Mouse (Mus musculus) lung, postnatal 14 days (tissue): ENCODE data around the gene Tril.
A peak's percentile ranks its signal among the peaks of the same experiment; 100 is the strongest.

Experiments
- DNase-seq: peaks from one replicate; pipeline ENCODE4 v3.0.0; 2021

Gene Tril

DNA sequence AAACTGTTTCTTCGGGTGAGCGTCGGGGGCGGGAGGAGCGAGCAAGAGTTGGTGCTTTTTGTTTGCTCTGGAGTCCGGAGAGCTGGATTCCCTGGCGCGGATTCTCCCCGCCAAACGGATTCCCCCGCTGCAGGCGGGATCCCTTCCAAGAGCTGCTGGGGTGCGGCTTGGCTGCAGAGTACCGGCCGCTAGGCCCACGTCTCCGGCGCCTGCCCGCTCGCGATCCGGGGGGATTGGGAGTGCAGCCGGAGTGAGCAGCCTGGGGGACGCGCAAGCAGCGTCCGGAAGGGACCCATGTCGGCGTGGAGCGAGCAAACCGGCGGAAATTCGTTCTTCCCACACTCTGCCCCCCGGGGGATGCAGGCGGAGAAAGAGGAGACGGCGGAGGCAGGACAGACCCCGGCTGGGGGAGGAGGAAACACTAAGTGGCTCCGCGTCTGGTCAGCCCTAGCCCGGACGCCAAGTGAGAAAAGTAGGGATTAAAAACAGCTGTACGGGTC lies at the start of gene Tril:
TSS of gene Tril (minus strand) at position 345 of the 500 bp plus-strand sequence.
- peak; percentile 81 for DNase-seq

DNA sequence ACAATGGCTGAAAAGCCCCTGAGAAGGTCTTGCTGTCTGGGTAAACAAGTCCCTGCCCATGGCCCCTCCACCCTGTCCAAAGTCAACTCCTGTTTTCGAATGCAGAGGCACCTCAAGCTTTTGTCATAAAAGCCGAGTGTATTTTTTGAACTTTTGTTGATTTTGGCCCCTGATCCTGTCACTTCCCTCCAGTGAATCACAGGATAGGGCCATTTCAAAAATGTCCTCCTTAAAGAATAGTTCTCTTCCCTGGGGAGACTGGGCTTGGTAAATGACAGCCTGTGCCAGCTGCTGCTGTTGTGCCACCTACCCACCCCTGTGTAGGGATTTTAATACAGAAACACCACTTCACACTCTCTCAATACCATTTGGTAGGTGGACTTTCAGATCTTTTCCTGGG lies 42.4 kb upstream of the Tril start:
- DNase-seq: no peak

DNA sequence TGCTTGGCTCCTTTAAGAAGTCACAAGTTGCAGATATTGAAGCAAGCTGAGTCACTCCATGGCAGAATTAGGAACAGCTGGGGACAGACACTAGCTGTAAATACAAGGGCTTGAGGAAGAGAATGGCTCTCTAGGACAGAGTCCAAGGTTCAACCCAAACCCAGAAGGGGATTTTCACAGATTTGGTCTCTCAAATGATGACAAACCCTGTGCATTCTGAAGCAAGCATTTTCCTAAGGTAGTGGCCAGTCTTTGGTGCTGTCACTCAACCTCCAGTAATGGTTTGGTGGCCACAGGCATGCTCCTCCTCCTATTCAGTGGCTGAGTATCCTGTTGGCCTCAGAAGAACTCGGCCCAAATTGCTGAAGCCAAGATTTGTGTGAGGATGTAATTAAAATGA lies 38.5 kb upstream of the Tril start:
- DNase-seq: no peak

DNA sequence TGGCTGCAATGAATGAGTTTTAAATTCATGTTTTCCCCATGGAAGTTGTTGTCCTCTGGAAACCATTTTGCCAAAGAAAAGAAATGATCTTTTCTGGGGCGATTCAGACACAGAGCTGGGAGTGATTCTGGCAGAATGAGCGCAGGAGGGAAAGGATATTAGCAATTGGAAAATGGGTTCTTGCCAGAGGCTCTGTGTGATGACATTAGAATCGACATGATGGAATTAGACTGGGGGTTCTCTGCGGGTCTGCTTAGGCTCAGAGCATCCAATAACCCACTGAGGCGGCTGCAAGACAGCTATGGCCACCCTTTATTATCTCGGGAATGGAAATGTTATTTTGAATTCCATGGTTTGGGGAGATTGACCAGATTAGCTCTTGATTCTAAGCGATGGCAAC lies 37.2 kb upstream of the Tril start:
- DNase-seq: no peak

DNA sequence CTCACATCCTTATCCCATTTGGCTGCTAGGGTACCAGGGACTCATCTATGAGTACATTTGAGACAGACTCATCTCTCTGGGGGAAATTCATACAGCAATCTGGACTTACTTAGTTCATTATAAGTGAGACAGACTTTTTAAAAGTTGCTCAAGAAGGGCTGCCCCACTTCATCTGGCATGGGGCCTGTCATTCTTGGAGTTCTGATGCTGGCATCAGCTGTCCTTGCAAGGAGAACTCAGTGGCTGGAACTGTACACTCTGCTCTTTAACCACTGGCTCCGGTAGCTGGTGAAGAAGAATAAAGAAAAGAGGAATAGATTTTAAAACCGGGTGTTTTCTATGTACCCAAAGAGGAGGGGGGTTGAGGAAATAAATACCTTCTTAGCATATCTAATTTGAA lies 36.1 kb upstream of the Tril start:
- peak; percentile 33 for DNase-seq

DNA sequence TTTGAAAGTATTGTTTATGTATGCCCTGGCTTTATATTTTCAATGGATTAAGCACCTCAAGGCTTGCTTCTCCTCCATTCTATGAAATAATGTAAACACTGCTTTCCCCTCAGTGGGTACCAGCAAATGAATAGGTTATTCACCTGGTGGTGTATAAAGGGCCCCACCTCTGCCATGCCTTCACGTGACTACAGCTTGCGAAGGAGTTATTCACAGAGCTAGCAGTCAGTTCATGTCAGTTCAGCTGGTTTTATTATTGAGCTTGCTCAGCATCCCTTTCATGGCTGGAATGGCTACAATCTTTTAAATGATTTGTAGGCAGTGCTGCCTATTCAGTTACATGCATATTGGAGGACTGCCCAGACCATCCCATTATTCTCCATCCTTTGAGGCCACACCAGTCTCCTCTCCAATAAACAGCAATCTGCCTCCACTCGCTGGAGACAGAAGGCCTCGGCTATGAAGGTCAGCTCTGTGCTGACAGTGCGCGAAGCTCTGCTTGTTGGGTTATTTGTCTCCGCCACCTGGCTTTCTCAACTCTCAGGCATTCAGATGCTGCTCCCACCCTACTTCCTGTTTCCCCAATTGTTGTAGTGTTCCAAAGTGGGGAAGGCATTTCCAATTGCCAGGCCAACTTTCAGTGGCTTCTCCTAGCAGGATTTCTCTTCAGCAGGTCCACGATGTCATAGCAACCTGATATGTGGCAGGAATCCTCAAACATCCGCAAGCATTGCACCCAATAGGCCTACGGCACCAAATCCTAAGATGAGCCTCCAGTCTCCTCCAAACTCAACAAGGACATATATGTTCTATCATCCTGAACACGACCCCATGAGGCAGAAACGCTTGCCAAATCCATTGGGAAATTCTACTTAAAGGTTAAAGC lies 34.6 kb upstream of the Tril start:
- no peak for DNase-seq

DNA sequence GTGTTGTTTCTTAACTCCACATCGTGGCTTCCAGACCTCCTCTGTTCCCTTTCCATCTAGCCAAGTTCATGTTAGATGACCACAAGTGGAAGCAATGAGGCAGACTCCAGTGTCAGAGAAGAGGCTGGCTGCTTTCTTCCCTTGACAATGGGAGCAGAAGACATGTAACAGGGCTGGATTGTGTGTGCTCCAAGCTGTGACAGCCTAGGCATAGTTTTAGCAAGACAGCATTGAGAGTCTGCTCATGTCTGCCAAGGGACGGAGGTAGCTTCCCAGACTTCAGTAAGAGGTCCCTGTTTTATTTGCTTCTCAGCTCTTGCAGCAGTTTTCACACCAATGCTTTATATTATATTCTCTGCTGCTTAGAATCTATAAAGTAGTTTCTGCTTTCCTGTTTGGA lies 33.6 kb upstream of the Tril start:
- no peak for DNase-seq

DNA sequence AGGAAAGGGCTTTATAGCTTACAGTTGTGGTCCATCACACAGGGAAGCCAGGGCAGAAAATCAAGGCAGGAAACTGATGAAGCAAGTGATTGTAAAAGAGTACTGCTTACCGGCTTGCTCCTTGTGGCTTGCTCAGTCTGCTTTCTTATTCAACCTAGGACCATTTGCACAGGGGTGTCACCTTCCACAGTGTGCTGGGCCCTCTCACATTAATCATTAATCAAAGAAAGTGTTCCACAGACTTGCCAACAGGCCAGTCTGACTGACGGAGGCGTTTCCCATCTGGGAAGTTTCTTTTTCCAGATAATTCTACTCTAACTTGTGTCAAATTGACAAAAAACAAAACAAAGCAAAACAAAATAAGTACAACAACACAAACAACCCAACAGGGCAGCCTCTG lies 32.9 kb upstream of the Tril start:
- DNase-seq: no peak

DNA sequence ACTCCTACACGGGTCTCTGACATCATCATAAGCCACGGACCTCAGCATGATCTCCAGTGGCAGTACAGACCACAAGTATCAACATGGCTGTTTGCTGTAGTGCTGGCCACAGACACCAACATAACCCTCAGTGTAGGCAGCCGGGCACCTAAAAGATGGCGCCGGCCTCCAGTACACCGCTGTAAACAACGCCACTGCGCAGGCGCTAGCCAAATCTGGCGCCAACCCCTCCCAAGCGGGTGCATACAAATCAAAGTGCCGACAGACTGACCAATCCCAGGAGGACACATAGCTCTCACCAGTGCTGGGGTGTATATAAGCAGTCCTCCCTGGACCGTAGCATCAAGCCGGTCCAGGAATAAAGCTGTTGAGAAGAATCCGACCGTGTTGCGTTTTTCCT lies 24.0 kb upstream of the Tril start:
- no peak for DNase-seq

DNA sequence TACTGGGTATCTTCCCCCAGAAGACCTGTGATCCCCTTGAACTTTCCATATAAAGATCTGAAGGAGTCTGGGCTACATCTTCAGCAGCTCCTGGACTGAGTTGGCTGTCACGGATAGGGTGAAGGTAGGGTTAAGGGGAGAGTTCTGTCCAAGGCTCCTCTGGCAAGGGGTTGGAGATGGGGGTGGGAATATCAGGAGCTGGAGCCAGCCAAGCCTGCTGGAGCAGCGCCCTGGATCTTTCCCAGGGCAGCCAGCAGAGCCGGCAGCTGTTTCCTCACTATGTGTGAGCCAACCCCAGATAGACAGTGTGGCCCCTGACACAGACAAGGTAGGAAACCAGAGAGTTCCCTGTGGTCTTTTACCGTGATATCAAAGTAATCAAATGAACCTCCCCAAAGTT lies 4.6 kb upstream of the Tril start:
- peak; percentile 52 for DNase-seq

DNA sequence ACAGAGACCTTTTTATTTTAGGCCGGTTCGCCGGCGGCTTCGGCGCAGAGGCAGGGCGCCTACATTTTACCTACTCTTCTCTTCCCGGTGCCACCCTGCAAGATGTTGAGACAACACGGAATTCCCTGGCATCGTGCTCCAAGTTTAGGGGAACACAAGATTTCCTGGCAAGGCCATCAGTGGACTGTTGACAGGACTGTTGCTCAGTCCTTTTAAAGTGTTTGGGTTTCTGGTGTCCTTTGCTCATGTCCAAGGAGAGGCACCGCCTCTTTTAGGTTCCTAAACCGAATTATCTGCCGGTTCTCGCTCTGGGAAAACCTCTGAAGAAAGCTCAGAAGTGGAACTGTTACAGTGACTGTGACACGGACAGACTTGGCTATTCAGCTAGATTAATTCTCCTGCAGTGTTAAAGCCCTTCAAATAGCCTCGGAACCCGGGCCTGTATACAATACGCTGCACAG lies 441 bp upstream of the Tril start:
- DNase-seq: peak; percentile 57

DNA sequence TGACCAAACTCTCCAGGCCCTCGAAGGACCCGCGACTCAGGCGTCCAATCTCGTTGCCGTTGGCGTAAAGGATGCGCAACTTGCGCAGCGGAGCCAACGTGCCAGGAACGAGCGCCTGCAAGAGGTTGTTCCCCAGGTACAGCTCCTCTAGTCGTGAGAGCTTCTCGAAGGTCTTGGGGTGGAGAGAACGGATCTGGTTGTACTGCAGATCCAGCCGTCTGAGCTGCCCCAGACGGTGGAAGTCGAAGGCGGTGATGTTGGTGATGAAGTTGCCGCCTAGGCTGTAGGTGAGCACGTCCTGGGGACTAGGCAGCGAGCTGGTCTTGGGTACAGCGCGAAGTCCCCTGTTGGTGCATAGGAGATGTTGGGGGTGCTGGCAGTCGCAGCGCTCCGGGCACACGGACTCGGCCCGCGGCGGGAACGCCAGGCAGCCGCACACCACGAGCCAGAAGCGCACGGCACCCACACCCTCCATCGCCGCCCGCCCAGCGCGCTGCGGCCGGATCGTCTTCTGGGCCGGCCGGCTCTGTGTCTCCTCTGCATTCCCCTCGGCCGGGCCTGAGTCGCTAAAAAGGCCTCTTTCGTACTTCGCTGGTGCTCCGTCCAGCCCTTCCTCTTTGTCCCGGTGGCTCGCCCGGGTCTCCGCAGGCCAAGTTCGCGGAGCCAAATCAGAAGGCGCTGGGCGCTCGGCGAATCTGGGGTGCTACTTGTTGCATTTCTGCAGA lies 707 bp downstream of the Tril start:
- DNase-seq: peak; percentile 63

DNA sequence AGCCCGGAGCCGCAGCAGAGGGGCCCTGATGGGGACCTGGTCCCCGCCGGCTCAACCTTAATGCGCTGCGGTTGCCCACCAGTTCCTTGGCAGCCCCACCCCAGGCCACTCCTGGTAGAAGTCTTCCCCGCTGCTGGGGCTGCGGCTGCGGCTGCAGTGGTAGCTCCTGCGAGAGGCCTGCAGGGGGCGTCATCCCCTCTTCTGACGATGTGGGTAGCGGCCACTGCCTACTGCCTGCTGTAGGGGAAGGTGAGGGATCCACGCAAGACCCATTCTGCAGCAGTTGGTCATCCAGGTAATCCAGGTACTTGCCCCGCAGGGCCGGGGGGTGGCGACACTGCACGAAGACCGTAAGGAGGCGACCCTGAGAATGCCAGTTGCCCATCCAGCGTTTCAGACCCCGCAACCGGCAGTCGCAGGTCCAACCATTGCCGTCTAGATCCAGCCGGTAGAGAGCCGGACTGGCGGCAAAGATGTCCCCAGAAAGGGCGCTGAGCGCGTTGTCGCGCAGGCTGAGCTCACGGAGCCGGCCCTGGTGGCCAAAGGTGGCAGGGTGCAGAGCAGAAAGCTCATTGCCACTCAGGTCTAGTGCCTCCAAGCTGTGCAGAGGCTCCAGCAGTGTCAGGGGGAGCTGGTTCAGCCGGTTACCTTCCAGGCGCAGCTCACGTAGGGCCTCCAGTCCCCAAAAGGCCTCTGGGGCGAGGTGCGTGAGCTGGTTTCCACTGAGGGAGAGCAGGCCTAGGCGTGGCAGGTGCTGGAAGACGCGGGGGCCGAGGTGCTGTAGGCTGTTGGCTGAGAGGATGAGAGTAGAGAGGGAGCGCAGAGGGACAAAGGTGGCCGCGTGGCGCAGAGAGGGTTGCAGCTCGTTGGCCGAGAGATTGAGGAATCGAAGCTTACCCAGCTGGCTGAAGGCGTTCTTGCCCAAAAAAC lies 1.6 kb downstream of the Tril start:
- DNase-seq: peak; percentile 69

DNA sequence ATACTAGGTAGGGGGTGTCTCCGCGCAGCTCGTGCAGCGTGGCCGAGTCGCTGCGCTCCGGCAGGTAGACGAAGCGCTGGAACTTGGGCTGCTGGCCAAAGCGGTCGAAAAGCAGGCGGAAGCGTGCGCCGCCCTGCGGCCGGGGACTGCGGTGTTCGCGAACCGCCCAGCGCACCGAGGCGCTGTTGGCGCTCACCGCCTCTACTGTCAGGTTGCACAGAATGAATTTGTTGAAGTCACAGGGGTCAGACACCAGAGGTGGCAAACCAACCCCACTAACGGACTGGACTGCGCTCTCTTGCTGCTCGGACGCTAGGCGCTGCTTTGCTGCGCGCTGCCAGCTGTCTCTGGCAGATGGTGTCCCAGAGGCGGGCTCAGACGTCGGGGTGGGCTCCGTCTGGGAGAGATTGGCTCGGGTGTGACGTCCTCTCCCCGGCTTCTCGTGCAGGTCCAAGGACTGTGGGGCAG lies 2.3 kb downstream of the Tril start:
- DNase-seq: peak; percentile 87

DNA sequence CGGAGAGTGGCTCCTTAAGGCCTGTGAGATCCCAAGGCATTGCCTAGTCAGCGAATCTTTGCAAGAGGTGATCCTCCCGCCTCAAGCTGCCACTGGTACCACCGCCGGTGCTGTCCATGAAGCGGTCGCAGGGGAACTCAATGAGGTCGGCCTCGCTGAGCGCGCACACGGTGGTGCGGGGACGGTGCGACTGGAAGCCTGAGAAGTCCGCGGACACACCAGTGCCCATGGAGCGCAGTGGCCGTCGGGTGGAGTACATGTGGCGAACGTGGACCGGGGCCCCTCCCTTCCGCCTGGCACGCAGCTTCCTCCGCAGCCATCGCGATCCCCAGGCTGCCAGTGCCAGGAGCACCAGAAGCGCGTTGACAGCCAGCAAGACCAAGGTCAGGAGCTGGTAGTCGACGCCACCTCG lies 2.9 kb downstream of the Tril start:
- DNase-seq: peak; percentile 30

DNA sequence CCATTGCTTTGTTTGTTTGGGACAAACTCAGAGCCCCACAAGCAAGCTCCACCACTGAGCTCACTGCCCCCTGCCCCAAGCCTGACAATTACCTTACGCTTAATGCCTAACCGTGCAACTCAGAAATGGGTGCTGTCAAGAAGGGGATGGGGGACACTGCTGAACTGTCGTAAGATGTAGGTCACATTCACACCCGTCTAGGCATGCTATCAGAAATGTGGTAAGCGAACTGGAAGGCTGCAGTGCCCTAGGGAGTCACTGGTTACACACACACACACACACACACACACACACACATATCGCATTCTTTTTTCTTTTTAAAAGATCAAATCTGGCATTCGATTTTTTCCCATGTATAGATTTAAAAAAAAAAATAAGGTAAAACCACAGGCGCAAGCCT lies 4.0 kb downstream of the Tril start:
- DNase-seq: no peak

DNA sequence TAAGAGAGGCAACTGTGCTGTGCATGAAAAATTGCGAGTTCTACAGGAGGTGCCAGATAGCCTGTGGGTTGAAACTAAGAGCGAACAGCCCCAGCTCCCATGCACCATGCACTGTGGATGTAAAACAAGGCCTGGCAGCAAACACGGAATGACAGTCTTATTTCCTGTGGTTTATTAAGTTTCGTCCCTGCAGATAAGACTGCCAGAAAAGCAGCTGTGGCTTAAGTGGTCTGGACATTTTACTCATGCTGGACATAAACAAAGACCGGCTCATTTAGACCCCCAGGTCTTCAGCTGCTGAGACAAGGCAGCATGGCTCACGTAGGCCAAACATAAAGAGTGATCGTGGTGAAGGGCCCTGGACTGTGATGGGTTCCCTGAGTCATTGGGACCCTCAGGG lies 4.9 kb downstream of the Tril start:
- DNase-seq: no peak

DNA sequence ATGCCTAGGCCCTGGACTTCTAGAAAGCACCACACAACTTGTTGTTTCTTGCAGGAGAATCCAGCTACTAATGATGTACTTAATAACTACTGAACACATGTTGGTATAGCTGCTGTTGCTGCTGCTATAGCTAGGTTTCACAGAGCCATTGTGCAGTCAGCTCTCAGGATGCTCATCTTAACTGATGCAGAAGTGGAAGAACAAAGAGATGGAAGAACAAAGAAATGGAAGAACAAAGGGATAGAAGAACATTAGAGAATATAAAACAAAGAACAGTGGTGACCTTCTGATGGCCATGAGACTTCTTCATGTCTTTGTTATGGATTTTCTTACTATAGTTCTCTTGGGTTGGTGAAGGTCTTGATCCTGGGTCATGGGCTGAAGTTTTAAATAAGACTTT lies 6.4 kb downstream of the Tril start:
- no peak for DNase-seq

DNA sequence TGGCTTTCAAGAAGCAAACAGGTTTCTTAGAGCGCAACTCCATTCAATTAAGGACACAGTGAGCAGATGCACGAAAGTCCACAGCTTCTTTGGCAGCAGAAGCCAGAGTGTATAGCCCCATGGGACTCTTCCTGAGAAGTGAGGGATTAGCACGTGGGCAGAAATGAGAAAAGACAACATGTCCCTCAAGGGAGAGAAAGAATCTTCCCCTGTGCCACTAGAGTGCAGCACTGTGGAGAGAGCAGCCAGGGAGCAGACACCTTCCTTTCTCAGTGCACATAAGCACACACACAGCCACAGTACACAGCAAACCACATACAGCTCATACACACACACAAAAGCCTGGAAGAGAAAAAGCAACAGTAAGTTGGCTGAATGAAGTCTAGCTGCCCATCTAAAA lies 8.4 kb downstream of the Tril start:
- DNase-seq: no peak

DNA sequence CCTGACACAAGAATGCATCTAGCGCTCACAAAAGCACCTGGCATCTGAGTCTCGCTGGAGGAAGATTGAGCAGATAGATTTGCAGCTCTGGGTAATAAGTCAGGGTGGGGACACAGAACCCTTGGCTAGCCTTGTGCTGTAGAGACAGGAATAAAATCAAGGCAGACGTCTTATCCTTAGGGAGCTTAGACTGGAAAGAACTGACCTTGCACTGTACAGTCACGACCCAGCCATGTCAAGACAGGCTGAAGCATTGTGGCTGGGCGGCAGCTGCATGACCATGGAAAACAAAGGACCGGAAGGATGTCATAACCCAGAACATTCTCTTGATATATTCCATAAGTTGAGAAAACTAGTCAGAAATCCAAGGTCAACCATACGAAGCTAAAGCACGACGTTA lies 11.8 kb downstream of the Tril start:
- no peak for DNase-seq

DNA sequence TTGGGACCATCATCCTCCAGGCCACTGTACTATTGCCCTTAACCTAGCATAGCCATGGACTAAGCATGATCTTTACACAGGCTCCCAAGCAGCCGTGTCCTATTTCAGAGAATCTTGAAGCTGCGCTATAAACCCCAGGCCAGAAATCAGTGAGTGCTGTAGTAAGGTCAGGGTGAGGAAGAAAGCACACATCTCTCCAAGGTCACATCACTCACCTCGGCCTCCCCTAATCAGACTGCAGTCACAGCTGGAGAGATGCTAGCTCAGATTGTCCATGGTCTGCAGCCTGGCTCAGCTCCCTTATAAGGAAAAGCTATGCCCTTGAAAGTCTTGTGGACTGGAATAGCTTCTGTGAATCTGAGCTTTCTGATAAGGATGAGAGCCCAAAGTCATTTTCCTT lies 13.4 kb downstream of the Tril start:
- DNase-seq: no peak

DNA sequence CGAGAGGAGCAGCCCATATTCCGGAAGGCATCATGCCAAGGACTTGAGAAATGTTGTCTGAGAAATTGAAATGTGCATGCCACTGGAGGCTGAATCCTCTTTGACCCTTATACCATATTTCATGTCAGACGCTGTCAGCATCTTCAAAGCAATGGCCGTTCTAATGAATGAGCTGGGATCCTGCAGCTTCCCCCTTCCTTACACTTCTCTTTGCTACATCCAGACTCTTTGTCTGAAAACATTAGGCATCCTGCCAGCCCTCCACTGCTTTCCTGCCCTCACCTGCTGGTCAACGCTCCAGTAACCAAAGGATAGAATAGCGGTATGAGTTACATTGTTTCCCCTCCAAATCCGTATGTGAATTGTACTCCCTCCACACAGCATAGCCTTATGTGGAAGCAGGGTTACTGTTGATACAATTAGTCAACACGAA lies 14.0 kb downstream of the Tril start:
- DNase-seq: no peak

DNA sequence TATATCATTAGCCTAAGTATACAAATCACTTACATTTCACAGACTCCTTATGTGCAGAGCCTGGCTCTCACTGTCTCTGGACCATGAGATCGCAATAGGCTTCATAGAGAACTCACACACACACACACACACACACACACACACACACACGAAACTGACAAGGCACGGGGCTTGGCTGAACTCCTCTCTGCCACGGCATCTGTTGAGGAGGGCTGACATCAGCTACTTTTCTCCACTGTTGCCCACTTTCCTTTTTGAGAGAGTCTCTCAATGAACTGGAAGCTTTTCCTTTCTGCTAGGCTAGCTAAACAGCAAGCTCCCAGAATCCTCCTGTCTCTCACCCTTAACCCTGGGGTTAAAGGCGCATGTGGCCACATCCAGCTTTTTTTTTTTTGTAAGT lies 14.6 kb downstream of the Tril start:
- DNase-seq: no peak
